Mouse (Mus musculus): ENCODE measurements around the gene Snd1.

- no peak for TF ChIP-seq CHD1 (IDR thresholded peaks at IDR 0.05; ENCODE audit: low read depth, low read length)
- TF ChIP-seq E2F4 (IDR thresholded peaks at IDR 0.05; ENCODE audit: insufficient replicate concordance, low read depth, low read length): no peak
- no peak for TF ChIP-seq ZC3H11A (IDR thresholded peaks at IDR 0.05; ENCODE audit: low read depth, low read length)
- TF ChIP-seq CTCF (conservative IDR thresholded peaks at IDR 0.05 in 1 of 2, IDR thresholded peaks at IDR 0.05 in 1 of 2; ENCODE audit: low read depth in 2 of 2, low read length in 2 of 2): no peak
Measured at GRCm38 (mm10) chr6:28751186-28751585, 276.2 kb downstream of the Snd1 start.
